Mouse (Mus musculus) liver, adult 2 months (tissue): ENCODE results near the gene Ube2a. TPM values are rescaled to one million over a fixed set of nuclear protein-coding genes. Genes with fewer than 3 reads are reported as not detected.
"Not testable (repeated sequence)": the region's sequence is repeated elsewhere in the genome, so short reads cannot be mapped to it uniquely, and the experiment has no call there.

Source experiments
- DNase-seq: peaks from one replicate; pipeline ENCODE4 v3.0.0-alpha.2; 2011; ENCODE audit warnings: low read depth, low spot score; ENCODE audit errors: extremely low read depth
- H3K27ac ChIP-seq: fragments of 200-500 bp; replicated peaks from 2 replicates; pipeline ENCODE4 v1.5.1; 2012; ENCODE audit warnings: low read depth, mild to moderate bottlenecking, control low read depth, inconsistent platforms, low read length; ENCODE audit not compliant: insufficient read depth
- H3K27me3 ChIP-seq: fragments of 200-500 bp; 2 replicates; pipeline ENCODE4 v1.6.1; 2012; ENCODE audit warnings: mild to moderate bottlenecking, moderate library complexity, low read length, inconsistent platforms; ENCODE audit not compliant: control insufficient read depth, insufficient read depth
- H3K36me3 ChIP-seq: fragments of 200-500 bp; 2 replicates; pipeline ENCODE4 v1.6.1; 2012; ENCODE audit warnings: low read length, inconsistent platforms; ENCODE audit not compliant: control insufficient read depth, insufficient read depth
- H3K4me1 ChIP-seq: fragments of 200-500 bp; 2 replicates; pipeline ENCODE4 v1.6.1; 2011; ENCODE audit warnings: low read length; ENCODE audit not compliant: control insufficient read depth, insufficient read depth
- H3K4me3 ChIP-seq: fragments of 200-500 bp; 2 replicates; pipeline ENCODE4 v1.5.1; 2011; ENCODE audit warnings: low read depth, mild to moderate bottlenecking, control low read depth, low read length, moderate library complexity; ENCODE audit not compliant: insufficient read depth
- H3K79me2 ChIP-seq: fragments of 200-500 bp; 2 replicates; pipeline ENCODE4 v1.6.1; 2012; ENCODE audit warnings: inconsistent platforms, mild to moderate bottlenecking, low read length, moderate library complexity; ENCODE audit not compliant: control insufficient read depth, insufficient read depth
- H3K9ac ChIP-seq: fragments of 200-500 bp; 2 replicates; pipeline ENCODE4 v1.6.1; 2012; ENCODE audit warnings: low read depth, mild to moderate bottlenecking, control low read depth, inconsistent platforms, low read length
- CTCF ChIP-seq: fragments of 200-500 bp; IDR thresholded peaks from 2 replicates; pipeline ENCODE4 v1.5.1; 2011; ENCODE audit warnings: low read depth, low read length, control low read depth
- POLR2A ChIP-seq: fragments of 200-500 bp; IDR thresholded peaks from 2 replicates; pipeline ENCODE4 v1.6.1; 2011; ENCODE audit warnings: low read length, control low read depth; ENCODE audit not compliant: insufficient read depth; ENCODE audit errors: extremely low read depth
- WGBS: fragments of 180-500 bp; shearing (Covaris S2); methylation state at CpG from one replicate; pipeline ENCODE4 v1.1.7; 2018; 5-methylcytosine and 5-hydroxymethylcytosine counted together
- polyA plus RNA-seq: library from polyadenylated mRNA; depleted of rRNA; stranded (reverse); fragments of >200 nt; gene quantifications from 2 replicates; pipeline ENCODE4 v1.2.3, GENCODE M21; 2012
- total RNA-seq: library from RNA; depleted of rRNA; stranded (reverse); fragments of >200 nt; gene quantifications from 2 replicates; pipeline ENCODE4 v1.2.3, GENCODE M21; 2014

The Ube2a gene
- total and polyA plus RNA-seq, 2 experiments, result 12.2 to 25.9 TPM

DNA sequence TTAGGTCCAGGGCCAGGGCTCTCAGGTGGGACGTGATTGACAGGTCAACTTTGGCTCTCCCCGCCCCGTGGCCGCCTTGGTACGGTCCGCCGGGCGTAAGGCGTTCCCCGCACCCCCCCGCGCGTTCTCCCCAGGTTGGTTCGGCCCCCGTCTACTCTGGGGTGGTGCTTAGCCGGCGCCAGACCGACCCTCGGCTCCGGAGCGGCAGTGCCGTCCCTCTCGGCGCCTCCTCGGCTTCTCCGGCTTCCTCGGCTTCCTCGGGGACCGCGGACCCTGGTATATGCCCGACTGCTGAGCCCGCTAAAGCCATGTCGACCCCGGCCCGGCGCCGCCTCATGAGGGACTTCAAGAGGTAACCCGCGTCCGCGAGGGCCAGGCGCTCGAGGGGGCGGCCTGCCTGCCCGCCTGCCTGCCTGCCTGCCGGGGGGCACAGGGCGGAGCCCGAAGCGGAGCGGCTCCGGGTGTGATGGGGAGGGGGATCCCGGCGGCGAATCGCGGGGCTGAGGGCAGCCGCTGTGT is 537 bp downstream of the Ube2a start:
- H3K9ac ChIP-seq, result peak overlapping the region; percentile 92
- no peaks in the 10 kb centered on the region for H3K27me3 ChIP-seq
- peaks cover 6% of the 10 kb centered on the region; the same call in 1 of the 2 replicates for H3K79me2 ChIP-seq
- peak; percentile 73 for DNase-seq
- peak overlapping the region; percentile 89 for H3K4me3 ChIP-seq
- H3K27ac ChIP-seq, result peak overlapping the region; percentile 71; the same call in 1 of the 2 replicates
- peaks cover 5% of the 10 kb centered on the region for H3K4me1 ChIP-seq
- H3K36me3 ChIP-seq, result no peaks in the 10 kb centered on the region; the same call in 1 of the 2 replicates
- TF ChIP-seq POLR2A, result peak; percentile 89
- no peak for TF ChIP-seq CTCF
- 0% methylated on average over 27 of the region's 57 CpGs for WGBS

DNA sequence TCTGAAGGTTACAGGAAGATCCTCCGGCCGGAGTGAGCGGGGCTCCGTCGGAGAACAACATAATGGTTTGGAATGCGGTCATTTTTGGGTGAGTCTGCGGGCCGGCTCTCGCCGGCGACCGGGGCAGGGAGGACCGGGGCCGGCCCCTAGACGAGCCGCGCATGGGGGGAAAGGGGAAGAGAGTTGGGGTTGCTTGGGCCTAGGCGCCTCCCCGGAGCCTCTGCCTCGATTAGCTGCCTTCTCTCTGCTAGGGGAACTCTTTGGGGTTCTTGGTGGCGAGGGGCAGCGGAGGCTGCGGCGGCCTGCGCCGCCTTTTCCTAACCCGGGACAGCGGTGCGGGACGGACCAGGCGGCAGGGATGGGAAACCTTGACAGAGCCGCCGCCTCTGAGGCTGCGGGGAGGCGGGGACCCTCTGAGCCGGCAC is 1.0 kb downstream of the Ube2a start:
- 0% methylated on average over 34 of the region's 36 CpGs for WGBS

DNA sequence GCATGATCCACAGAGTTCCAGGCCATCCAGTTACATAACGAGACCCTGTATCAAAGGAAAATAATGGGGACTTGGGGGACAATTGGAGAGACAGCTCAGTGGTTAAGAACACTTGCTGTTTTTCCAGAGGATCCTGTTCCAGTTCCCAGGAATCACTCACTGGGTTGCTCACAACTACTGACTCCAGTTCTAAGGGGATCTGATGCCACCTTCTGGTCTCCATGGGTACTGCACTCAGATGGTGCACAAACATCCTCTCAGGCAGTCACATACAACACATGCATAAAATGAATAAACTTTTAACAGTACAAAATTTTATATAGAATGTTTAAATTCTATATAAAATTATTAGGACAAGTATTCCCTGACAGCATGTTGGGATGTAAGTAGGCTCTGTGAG is 11.0 kb downstream of the Ube2a start:
- Histone ChIP-seq H3K9ac (no peak overlapping the region), H3K36me3 (peaks cover 11% of the 10 kb centered on the region), H3K79me2 (no peaks in the 10 kb centered on the region), H3K27ac (no peak overlapping the region), H3K27me3 (no peaks in the 10 kb centered on the region), H3K4me3 (no peak overlapping the region), H3K4me1 (no peaks in the 10 kb centered on the region)
- no peak for DNase-seq
- TF ChIP-seq CTCF, result 0 out of 2 replicates have a peak, but pooled peaks have one; percentile 11
- TF ChIP-seq POLR2A, result no peak
- 100% methylated on average over 1 of the region's 1 CpGs for WGBS

More for the DNA sequence above, 1.0 kb downstream of the Ube2a start:
- DNase-seq, result no peak
- peaks cover 6% of the 10 kb centered on the region; the same call in 1 of the 2 replicates for H3K79me2 ChIP-seq
- peak overlapping the region; percentile 89 for H3K4me3 ChIP-seq
- peak overlapping the region; percentile 71; the same call in 1 of the 2 replicates for H3K27ac ChIP-seq
- TF ChIP-seq POLR2A (no peak), CTCF (no peak)
- peaks cover 5% of the 10 kb centered on the region for H3K4me1 ChIP-seq
- no peaks in the 10 kb centered on the region for H3K27me3 ChIP-seq
- H3K36me3 ChIP-seq, result no peaks in the 10 kb centered on the region; the same call in 1 of the 2 replicates
- H3K9ac ChIP-seq, result peak overlapping the region; percentile 92

DNA sequence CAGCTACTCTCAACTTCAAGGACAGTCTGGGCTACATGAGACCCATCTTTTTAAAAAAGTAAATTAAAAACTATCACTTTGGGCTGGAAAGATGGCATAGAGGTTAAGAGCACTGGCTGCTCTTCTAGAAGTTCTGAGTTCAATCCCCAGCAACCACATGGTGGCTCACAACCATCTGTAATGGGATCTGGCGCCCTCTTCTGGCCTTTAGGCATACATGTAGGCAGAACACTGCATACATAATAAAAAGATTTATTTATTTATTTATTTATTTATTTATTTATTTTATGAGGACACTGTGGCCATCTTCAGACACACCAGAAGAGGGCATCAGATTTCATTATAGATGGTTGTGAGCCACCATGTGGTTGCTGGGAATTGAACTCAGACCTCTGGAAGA is 25.2 kb downstream of the Ube2a start:
- peak; percentile 9 for DNase-seq
- not testable (repeated sequence) for H3K27me3 ChIP-seq, H3K4me3 ChIP-seq, H3K79me2 ChIP-seq, H3K4me1 ChIP-seq, H3K9ac ChIP-seq, H3K27ac ChIP-seq, H3K36me3 ChIP-seq
- WGBS, result 74% methylated on average over 1 of the region's 1 CpGs

DNA sequence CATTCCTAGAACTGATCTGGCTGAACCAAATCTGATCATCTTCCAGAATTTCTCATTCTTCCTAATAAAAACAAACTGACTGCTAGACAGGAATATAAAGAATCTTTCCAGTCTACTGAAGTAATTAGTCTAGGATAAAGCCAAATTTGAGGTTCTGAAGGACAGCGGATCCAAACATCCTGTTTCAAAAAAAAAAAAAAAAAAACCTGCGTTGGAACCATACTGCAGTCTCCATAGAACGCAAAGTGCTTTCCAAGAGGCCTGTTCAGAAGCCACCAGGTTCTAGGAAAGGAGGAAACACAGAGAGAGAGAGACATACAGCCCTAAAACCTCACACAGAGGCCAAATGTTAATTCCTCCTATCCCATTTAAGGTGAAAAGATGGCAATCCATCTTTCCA is 28.0 kb downstream of the Ube2a start:
- no peaks in the 10 kb centered on the region; the same call in 1 of the 2 replicates for H3K79me2 ChIP-seq
- no peaks in the 10 kb centered on the region for H3K27me3 ChIP-seq
- TF ChIP-seq POLR2A (no peak), CTCF (no peak)
- WGBS, result 44% methylated on average over 3 of the region's 3 CpGs
- no peaks in the 10 kb centered on the region for H3K36me3 ChIP-seq
- no peak for DNase-seq
- H3K27ac ChIP-seq, result no peak overlapping the region
- H3K9ac ChIP-seq, result no peak overlapping the region
- H3K4me1 ChIP-seq, result no peaks in the 10 kb centered on the region
- no peak overlapping the region for H3K4me3 ChIP-seq

DNA sequence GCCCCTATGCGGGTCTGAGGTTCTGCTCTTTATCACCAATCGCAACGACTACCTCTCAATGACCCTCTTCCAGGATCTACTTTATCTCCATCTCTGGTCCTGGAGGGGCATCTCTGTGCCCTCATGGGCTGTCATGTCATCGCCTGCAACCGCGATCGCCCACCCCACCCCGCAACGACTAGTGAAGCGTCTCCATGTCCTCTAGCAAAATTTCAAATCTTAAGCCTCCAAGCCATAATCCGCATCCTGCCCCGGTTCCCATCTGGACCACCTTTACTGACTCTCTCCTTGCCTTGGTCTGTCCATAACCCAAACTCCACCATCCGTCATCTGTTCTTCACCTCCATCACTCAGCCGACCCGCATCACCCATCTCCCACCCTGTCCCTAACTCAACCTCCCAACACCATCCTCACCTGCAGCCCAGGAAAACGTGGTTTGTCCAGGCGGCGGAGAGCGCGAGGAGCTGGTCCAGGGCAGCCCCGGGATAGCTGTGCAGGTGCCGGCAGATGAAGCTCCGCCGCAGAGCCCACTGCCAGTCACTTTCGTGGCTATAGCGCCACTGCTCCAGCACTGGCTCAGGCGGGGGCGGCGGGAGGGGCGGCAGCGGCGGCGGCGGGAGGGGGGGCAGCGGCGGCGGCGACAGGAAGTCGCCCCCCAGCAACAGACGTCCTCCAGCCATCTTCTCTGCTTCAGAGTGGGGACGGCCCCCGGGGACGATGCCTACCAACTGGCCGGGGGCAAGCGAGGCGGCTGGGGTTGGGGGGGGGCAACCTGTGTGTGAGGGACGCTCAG is 28.8 kb downstream of the Ube2a start, which contains the start of gene Nkrf:
Gene Nkrf, minus strand, starts transcription at position 579 of the 794 bp plus-strand sequence.
- Histone ChIP-seq H3K27me3 (no peaks in the 10 kb centered on the region), H3K9ac (peak within 1 kb of the TSS; percentile 79), H3K36me3 (no peaks in the 10 kb centered on the region), H3K4me1 (no peaks in the 10 kb centered on the region), H3K79me2 (no peaks in the 10 kb centered on the region; the same call in 1 of the 2 replicates), H3K27ac (peak within 1 kb of the TSS; percentile 58), H3K4me3 (peak within 1 kb of the TSS; percentile 92)
- TF ChIP-seq POLR2A, result no peak
- TF ChIP-seq CTCF, result no peak
- WGBS, result 4% methylated on average over 31 of the region's 47 CpGs
- DNase-seq, result no peak
